Comparison of ENCODE assay signal across 38 mouse cellular contexts in the genomic region with DNA sequence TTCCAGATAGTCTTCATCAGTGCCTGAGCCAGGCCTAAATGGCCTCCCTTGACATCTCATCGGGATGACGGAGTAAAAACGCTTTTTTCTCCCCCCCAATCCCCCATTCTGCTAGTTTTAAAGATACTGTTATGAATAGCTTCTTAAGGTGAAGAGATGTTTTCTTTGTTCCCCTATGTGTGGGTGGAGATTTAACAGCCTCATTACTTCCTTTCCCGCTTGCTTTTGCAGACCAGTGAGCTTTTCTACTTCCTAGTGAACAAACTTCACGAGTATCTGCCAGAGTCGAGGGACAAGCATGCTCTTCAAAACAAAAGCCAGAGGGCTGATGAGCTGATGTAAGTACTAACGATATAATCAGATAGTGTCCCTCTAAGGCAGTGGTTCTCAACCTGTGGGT. TPM values are rescaled to one million over a fixed set of nuclear protein-coding genes. Genes with fewer than 3 reads are reported as not detected.
"Had no signal": no experiment of that assay in that cellular context is flagged by ENCODE, and none has a peak within 500 bp of the region (broad histone marks: within the 10 kb centered on the region; RNA-seq: fewer than 3 reads in every experiment).

No protein-coding gene starts in this region.

- DNase-seq: heart, postnatal 10 days; heart, postnatal 14 days; heart, postnatal 36 days; heart, postnatal 4 days; kidney, adult 11 months; kidney, adult 18-20 months; kidney, adult 2 months; kidney, adult 8-10 months; kidney, adult 9 months; kidney, postnatal 10 days; kidney, postnatal 14 days; kidney, postnatal 25 days; kidney, postnatal 36 days; kidney, postnatal 4 days; layer of hippocampus, adult 9-11 months; layer of hippocampus, postnatal 36 days had no signal

- H3K27me3 ChIP-seq: heart, embryonic 12.5 days; heart, embryonic 13.5 days; heart, embryonic 15.5 days; hindbrain, embryonic 12.5 days; hindbrain, embryonic 13.5 days; hindbrain, embryonic 15.5 days; intestine, embryonic 15.5 days; kidney, embryonic 15.5 days had no signal

- H3K27ac ChIP-seq: heart, embryonic 10.5 days; heart, embryonic 13.5 days; heart, embryonic 15.5 days; hindbrain, embryonic 10.5 days; hindbrain, embryonic 12.5 days; hindbrain, embryonic 13.5 days; hindbrain, embryonic 15.5 days; hindbrain, postnatal 0 days; intestine, embryonic 15.5 days; kidney, embryonic 15.5 days; kidney, postnatal 0 days; layer of hippocampus, adult 2 months; left cerebral cortex, adult 2 months had no signal

- ATAC-seq: hindbrain, embryonic 16.5 days; hindbrain, postnatal 0 days; intestine, embryonic 15.5 days; intestine, embryonic 16.5 days; intestine, postnatal 0 days had no signal

- H3K36me3 ChIP-seq: heart, embryonic 10.5 days; heart, embryonic 12.5 days; heart, embryonic 13.5 days; heart, embryonic 15.5 days; hindbrain, embryonic 10.5 days; hindbrain, embryonic 12.5 days; hindbrain, embryonic 13.5 days; hindbrain, embryonic 15.5 days; intestine, embryonic 15.5 days; kidney, embryonic 15.5 days had no signal

- H3K9me3 ChIP-seq: heart, embryonic 10.5 days; heart, embryonic 15.5 days; hindbrain, embryonic 12.5 days; hindbrain, embryonic 13.5 days; hindbrain, embryonic 15.5 days; intestine, embryonic 15.5 days; kidney, embryonic 15.5 days had no signal

- H3K4me3 ChIP-seq: heart, embryonic 10.5 days; heart, embryonic 12.5 days; heart, embryonic 13.5 days; heart, embryonic 15.5 days; hindbrain, embryonic 10.5 days; hindbrain, embryonic 12.5 days; hindbrain, embryonic 13.5 days; hindbrain, embryonic 15.5 days; intestine, embryonic 15.5 days; kidney, embryonic 15.5 days; layer of hippocampus, adult 2 months; left cerebral cortex, adult 2 months had no signal

- H3K4me2 ChIP-seq: heart, embryonic 11.5 days; heart, embryonic 12.5 days; heart, embryonic 13.5 days; heart, embryonic 15.5 days; hindbrain, embryonic 12.5 days; hindbrain, embryonic 13.5 days; hindbrain, embryonic 15.5 days; intestine, embryonic 15.5 days; kidney, embryonic 15.5 days had no signal

- H3K4me1 ChIP-seq: heart, embryonic 12.5 days; hindbrain, embryonic 10.5 days; hindbrain, embryonic 12.5 days; hindbrain, embryonic 13.5 days; hindbrain, embryonic 15.5 days; intestine, embryonic 15.5 days; kidney, embryonic 15.5 days had no signal

- H3K9ac ChIP-seq: heart, embryonic 12.5 days; heart, embryonic 13.5 days; heart, embryonic 15.5 days; hindbrain, embryonic 12.5 days; hindbrain, embryonic 13.5 days; hindbrain, embryonic 15.5 days; intestine, embryonic 15.5 days; kidney, embryonic 15.5 days had no signal

RNA-seq across cellular contexts. Expression of a gene that starts 35.6 kb away (rescaled TPM):
- total RNA-seq: heart, postnatal 10 days; heart, postnatal 14 days; heart, postnatal 25 days; heart, postnatal 36 days; heart, postnatal 4 days; hematopoietic stem cell, adult 5-6 weeks had no signal
- polyA plus RNA-seq: heart, embryonic 11.5 days; heart, embryonic 13.5 days; heart, embryonic 14.5 days; heart, postnatal 0 days; hindbrain, embryonic 10.5 days had no signal
